Mouse (Mus musculus): ENCODE data around the gene Gm13199. TPM values are rescaled to one million over a fixed set of nuclear protein-coding genes. Genes with fewer than 3 reads are reported as not detected.

Gm13199 gene
- 1.8 and 3.7 TPM in 2 replicates for polyA plus RNA-seq (2016; fragmentation: Nextera tagmentation; extraction: Ambion mirVana)

DNA sequence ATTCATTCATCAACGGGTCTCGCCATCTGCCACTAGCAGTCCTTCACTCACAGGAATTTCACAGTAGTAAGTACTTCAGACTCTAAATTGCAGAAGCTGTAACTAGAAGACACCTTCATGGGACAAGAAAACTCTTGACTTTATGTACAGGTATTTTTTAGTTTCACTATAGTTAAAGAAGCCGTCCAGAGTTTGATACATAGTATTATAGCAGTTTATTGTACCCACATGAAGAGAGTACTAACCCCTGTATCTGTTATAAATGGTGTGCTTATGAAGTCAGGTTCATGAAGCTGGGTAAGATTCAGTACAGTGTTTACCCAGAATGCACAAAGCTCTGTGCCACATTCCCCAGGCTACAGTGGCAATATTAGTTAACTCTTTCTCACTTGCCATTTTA lies at the start of gene Gm13199:
Gm13199 (minus strand) TSS at position 101 of the 400 bp plus-strand sequence.
- H3K9ac ChIP-seq (replicated peaks) = no peak within 1 kb of the TSS
- H3K27me3 ChIP-seq = no peaks in the 10 kb centered on the region
- H3K4me3 ChIP-seq (replicated peaks) = no peak within 1 kb of the TSS
- H3K4me2 ChIP-seq = no peak within 1 kb of the TSS
- H3K27ac ChIP-seq = no peak within 1 kb of the TSS
- WGBS = 98% methylated on average over 3 of the region's 3 CpGs
- no peak for ATAC-seq (ENCODE audit: insufficient number of reproducible peaks, insufficient read depth, low FRiP score, low TSS enrichment, low read depth)
- H3K9me3 ChIP-seq = no peaks in the 10 kb centered on the region
- no peaks in the 10 kb centered on the region for H3K4me1 ChIP-seq (replicated peaks)
- H3K36me3 ChIP-seq = peaks cover 85% of the 10 kb centered on the region

- H3K27me3 ChIP-seq = no peaks in the 10 kb centered on the region
- no peak for ATAC-seq (ENCODE audit: insufficient number of reproducible peaks, insufficient read depth, low FRiP score, low TSS enrichment, low read depth)
- WGBS = 81% methylated on average over 16 of the region's 16 CpGs
These were observed 48.7 kb upstream of the Gm13199 start for GRCm38 (mm10) chr2:5911282-5911965.

GRCm38 (mm10) chr2:5906625-5907024 lies 43.9 kb upstream of the Gm13199 start:
- no peak for ATAC-seq (ENCODE audit: insufficient number of reproducible peaks, insufficient read depth, low FRiP score, low TSS enrichment, low read depth)
- Histone ChIP-seq H3K9me3 (no peaks in the 10 kb centered on the region), H3K27ac (no peak overlapping the region), H3K4me1 (replicated peaks) (no peaks in the 10 kb centered on the region), H3K4me3 (replicated peaks) (no peak overlapping the region), H3K9ac (replicated peaks) (no peak overlapping the region), H3K36me3 (peaks cover 50% of the 10 kb centered on the region), H3K27me3 (no peaks in the 10 kb centered on the region), H3K4me2 (no peak overlapping the region)
- WGBS = 64% methylated on average over 3 of the region's 3 CpGs

More at GRCm38 (mm10) chr2:5911282-5911965, 48.7 kb upstream of the Gm13199 start:
- H3K9me3 ChIP-seq = no peaks in the 10 kb centered on the region
- no peak overlapping the region for H3K9ac ChIP-seq (replicated peaks)
- H3K4me2 ChIP-seq = no peak overlapping the region
- H3K4me1 ChIP-seq (replicated peaks) = no peaks in the 10 kb centered on the region
- H3K27ac ChIP-seq = no peak overlapping the region
- H3K36me3 ChIP-seq = peaks cover 46% of the 10 kb centered on the region
- no peak overlapping the region for H3K4me3 ChIP-seq (replicated peaks)

DNA sequence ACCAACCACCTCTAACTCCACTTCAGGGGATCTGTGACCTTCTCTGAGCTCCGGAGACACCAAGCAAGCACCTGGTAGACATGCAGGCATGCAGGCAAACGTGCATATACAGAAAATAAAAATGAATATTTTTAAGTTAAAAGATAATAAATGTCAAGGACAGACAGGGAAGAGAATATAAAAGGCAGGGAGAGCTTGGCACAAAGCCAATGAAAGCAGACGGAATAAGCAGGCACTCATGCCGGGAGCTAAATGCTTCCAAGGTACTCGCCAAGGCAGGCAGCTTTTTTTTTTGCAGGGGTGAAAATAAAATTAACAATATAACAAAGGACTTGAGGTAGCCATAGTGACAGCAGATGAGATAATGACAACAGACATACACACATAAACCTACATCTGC lies 43.4 kb upstream of the Gm13199 start:
- no peaks in the 10 kb centered on the region for H3K27me3 ChIP-seq
- H3K36me3 ChIP-seq = peaks cover 45% of the 10 kb centered on the region
- WGBS = 65% methylated on average over 5 of the region's 5 CpGs
- no peaks in the 10 kb centered on the region for H3K4me1 ChIP-seq (replicated peaks)
- no peak overlapping the region for H3K9ac ChIP-seq (replicated peaks)
- H3K9me3 ChIP-seq = no peaks in the 10 kb centered on the region
- ATAC-seq (ENCODE audit: insufficient number of reproducible peaks, insufficient read depth, low FRiP score, low TSS enrichment, low read depth) = no peak
- no peak overlapping the region for H3K4me2 ChIP-seq
- H3K27ac ChIP-seq = no peak overlapping the region
- H3K4me3 ChIP-seq (replicated peaks) = no peak overlapping the region

DNA sequence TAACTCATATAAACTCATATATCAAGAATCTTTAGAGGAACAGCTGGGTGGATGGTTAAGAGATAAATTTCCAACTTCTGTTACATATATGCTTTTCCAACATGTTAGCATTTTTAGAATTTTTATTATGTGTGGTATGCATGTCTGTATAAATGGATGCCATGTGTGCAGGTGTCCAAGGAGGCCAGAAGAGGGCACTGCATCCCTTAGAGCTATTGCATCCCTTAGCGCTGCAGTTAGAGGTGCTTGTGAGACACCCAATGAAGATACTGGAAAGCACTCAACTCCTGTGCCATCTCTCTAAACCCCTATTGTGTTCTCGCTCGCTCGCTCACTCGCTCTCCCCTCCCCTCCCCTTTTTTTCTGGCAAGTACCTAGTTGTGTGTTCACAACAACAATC lies 37.4 kb upstream of the Gm13199 start:
- Histone ChIP-seq H3K9ac (replicated peaks) (no peak overlapping the region), H3K4me3 (replicated peaks) (no peak overlapping the region), H3K27me3 (no peaks in the 10 kb centered on the region), H3K36me3 (peaks cover 39% of the 10 kb centered on the region), H3K4me2 (no peak overlapping the region), H3K9me3 (no peaks in the 10 kb centered on the region), H3K4me1 (replicated peaks) (no peaks in the 10 kb centered on the region), H3K27ac (no peak overlapping the region)
- 61% methylated on average over 5 of the region's 5 CpGs for WGBS
- ATAC-seq (ENCODE audit: insufficient number of reproducible peaks, insufficient read depth, low FRiP score, low TSS enrichment, low read depth) = no peak

DNA sequence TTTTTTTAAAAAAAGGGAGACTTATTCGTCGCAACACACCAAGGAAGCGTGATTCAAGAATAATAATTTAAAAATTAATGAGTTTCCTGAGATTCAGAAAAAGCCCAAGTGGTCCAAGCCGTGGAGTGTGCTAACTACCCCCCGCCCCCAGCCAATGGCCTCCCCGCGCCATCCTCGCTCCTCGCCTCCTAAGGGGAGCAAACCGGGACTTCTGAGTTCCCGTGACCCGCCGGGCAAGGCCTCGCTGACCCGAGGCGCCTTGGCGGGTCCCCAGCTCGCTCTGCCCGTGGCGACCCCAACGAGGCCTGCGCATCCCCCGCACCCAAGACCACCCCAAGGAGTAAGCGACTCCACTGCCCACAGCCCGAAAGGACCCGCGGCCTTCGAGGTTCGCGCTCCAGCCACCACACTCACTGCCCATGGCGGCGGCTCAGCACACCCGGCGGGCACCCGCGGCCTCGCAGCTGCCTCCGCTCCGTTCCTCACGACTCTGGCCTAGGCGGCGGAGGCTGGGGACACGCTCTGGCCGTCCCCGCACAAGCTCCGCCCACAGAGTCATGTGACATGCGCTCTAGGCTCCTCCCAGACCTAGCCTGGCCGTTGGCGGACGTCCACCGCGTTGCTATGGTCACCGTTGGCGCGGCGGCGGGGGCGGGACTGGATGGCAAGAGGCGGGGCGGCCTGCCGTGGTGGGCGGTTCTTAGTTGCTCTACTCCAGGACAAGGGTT lies 32.3 kb upstream of the Gm13199 start, which contains the start of gene Sec61a2:
Sec61a2 (minus strand) TSS at position 590 of the 728 bp plus-strand sequence.
- H3K27me3 ChIP-seq = no peaks in the 10 kb centered on the region
- H3K36me3 ChIP-seq = peaks cover 39% of the 10 kb centered on the region
- H3K4me3 ChIP-seq (replicated peaks) = peak within 1 kb of the TSS; percentile 87
- H3K4me2 ChIP-seq = peak within 1 kb of the TSS; percentile 63
- H3K9me3 ChIP-seq = no peaks in the 10 kb centered on the region
- H3K27ac ChIP-seq = peak within 1 kb of the TSS; percentile 85
- peak; percentile 98 for ATAC-seq (ENCODE audit: insufficient number of reproducible peaks, insufficient read depth, low FRiP score, low TSS enrichment, low read depth)
- under 1% methylated on average over 62 of the region's 62 CpGs for WGBS
- peaks cover 5% of the 10 kb centered on the region for H3K4me1 ChIP-seq (replicated peaks)
- H3K9ac ChIP-seq (replicated peaks) = peak within 1 kb of the TSS; percentile 93

- Histone ChIP-seq H3K4me3 (replicated peaks) (peak overlapping the region; percentile 87), H3K27ac (no peak overlapping the region), H3K27me3 (no peaks in the 10 kb centered on the region), H3K36me3 (peaks cover 43% of the 10 kb centered on the region), H3K9me3 (no peaks in the 10 kb centered on the region), H3K4me1 (replicated peaks) (peaks cover 5% of the 10 kb centered on the region), H3K4me2 (peak overlapping the region; percentile 63), H3K9ac (replicated peaks) (peak overlapping the region; percentile 93)
- no peak for ATAC-seq (ENCODE audit: insufficient number of reproducible peaks, insufficient read depth, low FRiP score, low TSS enrichment, low read depth)
- 36% methylated on average over 11 of the region's 11 CpGs for WGBS
These were observed 31.6 kb upstream of the Gm13199 start for GRCm38 (mm10) chr2:5894296-5894695.

GRCm38 (mm10) chr2:5889412-5889811 lies 26.7 kb upstream of the Gm13199 start:
- Histone ChIP-seq H3K27ac (no peak overlapping the region), H3K4me3 (replicated peaks) (no peak overlapping the region), H3K9me3 (no peaks in the 10 kb centered on the region), H3K4me1 (replicated peaks) (peaks cover 4% of the 10 kb centered on the region), H3K36me3 (peaks cover 71% of the 10 kb centered on the region), H3K4me2 (no peak overlapping the region), H3K9ac (replicated peaks) (no peak overlapping the region), H3K27me3 (no peaks in the 10 kb centered on the region)
- ATAC-seq (ENCODE audit: insufficient number of reproducible peaks, insufficient read depth, low FRiP score, low TSS enrichment, low read depth) = no peak
- WGBS = 79% methylated on average over 2 of the region's 2 CpGs

DNA sequence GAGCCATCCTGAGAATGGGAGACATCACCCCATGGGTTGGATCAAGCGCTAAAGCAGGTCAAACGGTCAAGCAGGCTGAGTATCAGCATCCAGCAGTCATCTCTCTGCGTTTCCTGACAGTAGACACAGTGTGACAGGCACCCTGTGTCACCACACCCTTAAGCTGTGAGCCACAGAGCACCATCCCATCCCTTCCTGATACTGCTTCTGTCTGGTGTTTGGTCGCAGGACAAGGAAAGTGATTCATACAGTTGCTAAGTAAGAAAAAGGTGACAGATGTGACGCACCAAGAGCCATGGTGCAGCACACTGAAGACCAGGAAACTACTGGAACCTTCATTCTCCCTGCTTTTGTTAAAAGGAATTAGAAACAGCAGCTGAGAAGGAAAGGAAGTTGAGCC lies 26.1 kb upstream of the Gm13199 start:
- Histone ChIP-seq H3K36me3 (peaks cover 74% of the 10 kb centered on the region), H3K9ac (replicated peaks) (no peak overlapping the region), H3K27ac (no peak overlapping the region), H3K9me3 (no peaks in the 10 kb centered on the region), H3K4me2 (no peak overlapping the region), H3K4me3 (replicated peaks) (no peak overlapping the region), H3K27me3 (no peaks in the 10 kb centered on the region), H3K4me1 (replicated peaks) (no peaks in the 10 kb centered on the region; the same call in 1 of the 2 replicates)
- ATAC-seq (ENCODE audit: insufficient number of reproducible peaks, insufficient read depth, low FRiP score, low TSS enrichment, low read depth) = no peak
- 84% methylated on average over 5 of the region's 5 CpGs for WGBS

DNA sequence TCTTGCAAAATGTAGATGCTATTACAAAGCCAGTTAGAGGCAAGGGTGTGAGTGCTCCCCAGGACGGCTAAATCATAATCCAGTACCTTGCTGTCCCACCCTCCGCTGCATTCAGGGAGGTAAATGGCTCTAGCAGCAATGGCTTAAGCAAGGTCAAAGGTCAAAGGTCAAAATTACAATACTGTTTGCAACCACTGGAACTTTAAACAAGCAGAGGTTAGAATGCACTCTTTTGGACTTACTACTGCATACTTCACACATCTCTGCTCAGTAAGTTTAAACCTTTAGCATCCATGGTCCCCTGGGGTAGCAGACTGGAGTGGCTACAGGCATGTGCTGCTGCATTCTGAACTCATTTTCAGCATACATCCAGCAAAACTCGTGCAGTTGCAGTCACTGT lies 14.7 kb upstream of the Gm13199 start:
- 73% methylated on average over 3 of the region's 3 CpGs for WGBS
- H3K4me3 ChIP-seq (replicated peaks) = no peak overlapping the region
- peaks cover 88% of the 10 kb centered on the region for H3K36me3 ChIP-seq

DNA sequence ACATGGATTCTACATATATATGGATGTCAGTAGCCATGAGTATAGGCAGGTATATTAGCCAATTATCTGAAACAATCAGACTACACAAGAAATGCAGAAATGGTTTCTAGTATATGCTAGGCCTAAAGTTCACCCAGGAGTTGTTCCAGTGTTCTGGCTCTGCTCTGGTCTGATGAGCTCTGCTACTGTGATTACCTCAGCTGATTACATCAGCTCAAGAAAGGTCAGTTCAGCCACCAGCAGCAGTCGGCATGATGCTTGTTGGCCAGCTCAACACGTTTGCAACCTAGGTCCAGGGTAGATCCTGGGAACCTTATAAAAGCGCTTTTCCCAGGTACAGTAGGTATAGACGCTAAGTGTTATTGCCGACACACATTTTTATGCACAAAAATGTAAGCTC lies 7.0 kb upstream of the Gm13199 start:
- Histone ChIP-seq H3K27me3 (no peaks in the 10 kb centered on the region), H3K36me3 (peaks cover 83% of the 10 kb centered on the region), H3K9me3 (no peaks in the 10 kb centered on the region), H3K4me3 (replicated peaks) (no peak overlapping the region), H3K9ac (replicated peaks) (no peak overlapping the region), H3K27ac (no peak overlapping the region), H3K4me1 (replicated peaks) (no peaks in the 10 kb centered on the region), H3K4me2 (no peak overlapping the region)
- ATAC-seq (ENCODE audit: insufficient number of reproducible peaks, insufficient read depth, low FRiP score, low TSS enrichment, low read depth) = no peak
- 92% methylated on average over 5 of the region's 5 CpGs for WGBS

More for the DNA sequence above, 14.7 kb upstream of the Gm13199 start:
- no peak overlapping the region for H3K9ac ChIP-seq (replicated peaks)
- H3K27me3 ChIP-seq = no peaks in the 10 kb centered on the region
- no peak for ATAC-seq (ENCODE audit: insufficient number of reproducible peaks, insufficient read depth, low FRiP score, low TSS enrichment, low read depth)
- H3K4me2 ChIP-seq = no peak overlapping the region
- H3K27ac ChIP-seq = no peak overlapping the region
- no peaks in the 10 kb centered on the region for H3K4me1 ChIP-seq (replicated peaks)
- H3K9me3 ChIP-seq = no peaks in the 10 kb centered on the region

Data from limb, embryonic 12.5 days (tissue).